Mouse (Mus musculus) urinary bladder, postnatal 36 days (tissue): ENCODE results near the gene Actn4.
"Not testable (repeated sequence)": the region's sequence is repeated elsewhere in the genome, so short reads cannot be mapped to it uniquely, and the experiment has no call there.

Experiments
- DNase-seq, 2 experiments: peaks; one replicate each; pipeline ENCODE4 v3.0.0; 2022; ENCODE audit warnings: low spot score in 2 of 2, mixed read lengths in 1 of 2

Actn4 gene

GRCm38 (mm10) chr7:28888701-28889161 lies 73.4 kb downstream of the Actn4 start:
- no peak for DNase-seq

DNA sequence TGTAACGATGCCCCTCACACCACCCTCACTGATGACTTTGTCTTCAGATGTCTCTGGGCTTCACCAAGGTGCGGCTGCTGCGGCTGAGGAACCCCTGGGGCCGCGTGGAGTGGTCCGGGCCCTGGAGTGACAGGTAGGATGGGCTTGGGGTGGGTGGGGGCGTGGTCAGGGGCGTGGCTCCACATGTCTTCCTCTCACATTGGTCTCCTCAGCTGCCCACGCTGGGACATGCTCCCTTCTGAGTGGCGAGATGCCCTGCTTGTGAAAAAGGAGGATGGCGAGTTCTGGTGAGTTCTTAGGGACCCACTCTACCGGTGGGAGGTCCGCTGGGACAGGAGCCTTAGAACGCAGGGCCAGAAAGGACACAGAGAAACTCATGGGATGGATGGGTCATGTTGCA lies 75.7 kb downstream of the Actn4 start:
- DNase-seq, result no peak

DNA sequence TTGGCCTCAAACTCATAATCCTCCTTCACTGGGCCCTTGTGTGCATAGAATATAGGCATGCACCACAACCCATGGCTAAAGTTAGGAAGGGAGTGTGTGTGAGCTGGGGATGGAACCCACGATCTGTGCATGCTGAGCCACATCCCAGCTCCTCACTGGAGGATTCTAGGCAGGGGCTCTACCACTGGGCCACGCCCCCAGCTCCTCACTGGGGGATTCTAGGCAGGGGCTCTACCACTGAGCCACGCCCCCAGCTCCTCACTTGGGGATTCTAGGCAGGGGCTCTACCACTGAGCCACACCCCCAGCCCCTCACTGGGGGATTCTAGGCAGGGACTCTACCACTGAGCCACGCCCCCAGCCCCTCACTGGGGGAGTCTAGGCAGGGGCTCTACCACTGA lies 78.4 kb downstream of the Actn4 start:
- not testable (repeated sequence) for DNase-seq

DNA sequence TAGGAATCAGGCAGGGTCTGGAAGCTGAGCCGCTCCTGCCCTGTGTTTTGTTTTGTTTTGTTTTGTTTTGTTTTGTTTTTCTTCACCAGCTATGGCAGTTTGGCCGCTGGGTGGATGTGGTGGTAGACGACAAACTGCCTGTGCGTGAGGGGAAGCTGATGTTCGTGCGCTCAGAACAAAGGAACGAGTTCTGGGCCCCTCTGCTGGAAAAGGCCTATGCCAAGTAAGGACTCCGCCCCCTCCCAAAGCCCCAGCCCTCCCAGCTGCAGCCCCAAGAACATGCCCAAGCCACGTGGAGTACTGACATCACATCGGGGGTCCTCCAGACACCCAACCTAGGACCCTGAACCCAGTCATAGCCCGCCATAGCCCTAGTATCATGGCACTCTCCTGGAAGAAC lies 79.1 kb downstream of the Actn4 start:
- no peak for DNase-seq

DNA sequence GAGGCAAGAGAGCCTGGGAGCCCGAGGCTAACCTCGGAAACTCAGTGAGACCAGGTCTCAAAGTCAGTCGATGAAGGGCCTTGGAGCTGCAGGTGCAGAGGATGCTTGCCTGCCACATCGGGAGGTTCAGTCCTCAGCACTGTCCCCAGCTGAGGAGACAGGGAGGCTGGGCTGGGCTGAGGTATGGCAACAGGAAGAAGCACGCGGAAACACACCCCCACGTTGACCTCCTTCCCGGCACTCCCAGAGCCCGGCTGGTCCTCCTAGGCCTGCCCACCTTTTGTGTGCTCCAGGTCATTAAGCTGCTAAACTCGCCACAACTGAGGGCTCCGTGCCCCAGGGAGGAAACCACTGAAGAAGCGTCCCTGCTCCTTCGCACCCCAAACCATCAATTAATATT lies 80.9 kb downstream of the Actn4 start, which contains the start of gene Capn12:
Capn12 (plus strand) TSS at position 224 of the 400 bp plus-strand sequence.
- no peak for DNase-seq

GRCm38 (mm10) chr7:28880554-28880953 lies 81.6 kb downstream of the Actn4 start:
- DNase-seq, result no peak

GRCm38 (mm10) chr7:28879606-28880005 lies 82.5 kb downstream of the Actn4 start:
- DNase-seq, result no peak

DNA sequence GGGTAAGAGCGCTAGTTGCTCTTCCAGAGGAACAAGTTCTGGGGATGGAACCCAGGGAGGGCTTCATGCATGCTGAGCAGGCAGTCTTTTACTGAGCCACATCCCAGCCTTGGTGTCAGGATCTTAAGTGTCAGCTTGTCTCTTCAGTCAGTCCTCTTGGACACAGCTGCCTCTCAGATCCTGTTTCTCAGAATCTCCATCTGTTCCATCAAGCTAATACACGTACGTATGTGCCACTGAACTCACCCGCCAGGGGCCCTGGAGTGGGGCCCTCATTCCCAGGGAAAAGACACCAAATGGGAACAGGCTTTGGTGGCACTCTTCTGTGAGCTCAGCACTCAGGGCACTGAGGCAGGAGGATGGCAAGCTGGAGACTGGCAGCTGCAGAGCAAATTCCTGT lies 84.3 kb downstream of the Actn4 start:
- DNase-seq, result no peak

DNA sequence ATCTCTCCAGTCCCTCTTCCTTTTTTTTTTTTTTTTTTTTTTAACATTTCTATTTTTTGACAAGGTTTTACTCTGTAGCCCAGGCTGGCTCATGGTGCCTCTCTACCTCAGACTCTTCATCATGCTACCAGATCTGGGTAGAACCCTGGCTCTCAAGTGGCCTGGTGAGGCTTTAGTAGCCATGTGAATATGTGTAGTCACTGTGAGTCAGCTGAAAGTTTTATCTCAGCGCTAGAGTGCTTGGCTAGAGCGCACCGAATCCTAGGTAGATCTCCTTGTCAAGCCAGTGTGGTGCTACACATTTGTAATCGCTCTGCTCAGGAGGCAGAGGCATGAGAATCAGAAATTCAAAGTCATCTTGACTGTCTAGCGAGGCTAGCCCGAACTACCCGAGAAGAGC lies 85.0 kb downstream of the Actn4 start:
- no peak for DNase-seq

DNA sequence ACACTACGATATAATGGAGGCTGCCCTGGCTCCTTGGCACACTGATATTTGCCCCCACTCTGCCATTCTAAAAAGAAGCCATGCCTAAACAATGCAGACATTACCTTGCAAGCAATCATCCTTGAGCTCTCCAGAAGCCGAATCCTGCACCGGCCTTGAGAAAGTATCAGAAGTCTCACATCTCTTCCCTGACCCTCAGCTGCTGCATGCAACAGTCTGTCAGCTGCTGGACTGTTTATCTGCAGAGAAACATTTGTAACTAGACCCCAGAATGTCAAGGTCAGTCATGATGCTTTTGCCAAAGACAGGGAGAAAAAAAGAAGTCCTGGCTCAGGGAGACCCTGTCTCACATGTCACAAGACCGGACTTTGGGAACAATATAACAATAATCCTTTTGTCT lies 86.0 kb downstream of the Actn4 start:
- no peak for DNase-seq

DNA sequence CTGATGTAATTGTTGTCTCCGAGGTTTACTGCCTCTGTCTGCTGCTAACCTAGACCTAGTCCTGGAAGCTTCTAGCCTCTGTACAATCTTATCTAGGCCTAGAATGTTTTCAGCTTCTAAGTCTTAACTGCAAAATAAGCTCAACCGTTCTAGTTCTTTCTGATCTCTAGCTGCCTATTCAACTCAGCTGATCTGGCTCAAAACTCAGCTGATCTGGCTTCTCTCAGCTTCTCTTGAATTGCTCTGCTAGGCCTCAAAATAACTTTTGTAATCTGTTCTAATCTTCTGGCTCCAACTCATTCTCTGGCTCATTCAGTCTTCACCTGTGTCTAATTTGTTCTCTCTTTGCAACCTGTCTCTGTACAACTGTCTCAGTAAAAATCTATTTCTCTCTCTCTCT lies 87.6 kb downstream of the Actn4 start:
- no peak for DNase-seq

DNA sequence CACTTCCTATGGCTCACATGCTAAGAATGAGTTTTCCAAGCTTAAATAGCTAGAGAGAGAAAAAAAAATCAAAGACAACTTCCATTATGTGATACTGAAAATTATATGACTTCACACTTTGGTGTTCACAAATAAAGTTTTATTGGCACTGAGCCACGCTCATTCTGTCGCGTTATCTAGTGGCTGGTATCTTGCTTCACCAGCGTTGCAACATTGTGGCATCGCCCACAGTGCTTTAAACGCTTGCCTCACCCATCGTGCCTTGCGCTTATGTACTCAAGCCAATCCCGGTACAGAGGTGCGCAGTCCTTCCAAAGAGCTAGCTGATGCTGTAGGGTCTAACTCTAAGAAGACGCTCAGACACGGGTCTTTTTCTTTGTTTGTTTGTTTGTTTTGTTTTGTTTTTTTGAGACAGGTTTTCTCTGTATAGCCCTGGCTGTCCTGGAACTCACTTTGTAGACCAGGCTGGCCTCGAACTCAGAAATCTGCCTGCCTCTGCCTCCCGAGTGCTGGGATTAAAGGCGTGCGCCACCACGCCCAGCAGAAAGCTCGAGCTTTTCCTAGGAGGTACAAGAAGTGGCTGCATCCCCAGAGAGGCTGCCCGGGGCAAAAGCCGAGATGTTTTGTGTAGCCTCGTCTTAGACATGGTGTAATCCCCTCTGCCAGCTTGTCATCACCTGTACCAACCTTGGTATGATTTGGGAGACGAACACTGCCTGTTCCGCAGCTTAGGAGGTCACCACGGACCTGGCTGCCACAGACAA lies 91.1 kb downstream of the Actn4 start:
- no peak for DNase-seq

DNA sequence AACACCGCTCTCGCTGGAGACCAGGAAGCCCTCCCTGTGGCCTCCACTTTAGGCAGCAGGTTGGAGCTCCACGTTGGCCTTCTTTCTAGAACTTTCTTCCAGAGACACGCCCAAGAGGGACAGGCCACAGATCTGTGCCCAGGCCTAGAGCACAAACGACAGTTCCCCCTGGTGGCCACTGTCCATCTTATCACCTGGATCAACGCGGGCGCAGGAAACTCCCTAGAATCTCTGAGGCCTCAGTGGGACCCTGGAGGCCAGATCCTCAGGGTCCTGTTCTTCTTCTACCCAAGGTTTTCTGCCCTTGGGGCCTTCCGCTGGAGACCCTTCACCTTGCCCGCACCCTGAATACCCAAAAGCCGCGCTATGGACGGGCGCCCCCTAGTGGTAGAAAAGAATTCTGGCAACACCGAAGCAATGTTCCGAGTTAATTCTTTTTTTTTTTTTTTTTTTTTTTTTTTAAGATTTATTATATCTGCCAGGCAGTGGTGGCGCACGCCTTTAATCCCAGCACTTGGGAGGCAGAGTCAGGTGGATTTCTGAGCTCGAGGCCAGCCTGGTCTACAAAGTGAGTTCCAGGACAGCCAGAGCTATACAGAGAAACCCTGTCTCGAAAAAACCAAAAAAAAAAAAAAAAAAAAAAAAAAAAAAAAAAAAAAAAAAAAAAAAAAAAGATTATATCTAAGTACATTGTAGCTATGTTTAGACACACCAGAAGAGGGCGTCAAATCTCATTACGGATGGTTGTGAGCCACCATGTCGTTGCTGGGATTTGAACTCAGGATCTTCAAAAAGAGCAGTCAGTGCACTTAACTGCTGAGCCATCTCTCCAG lies 94.4 kb downstream of the Actn4 start:
- peak; percentile 68 to 73 for DNase-seq

DNA sequence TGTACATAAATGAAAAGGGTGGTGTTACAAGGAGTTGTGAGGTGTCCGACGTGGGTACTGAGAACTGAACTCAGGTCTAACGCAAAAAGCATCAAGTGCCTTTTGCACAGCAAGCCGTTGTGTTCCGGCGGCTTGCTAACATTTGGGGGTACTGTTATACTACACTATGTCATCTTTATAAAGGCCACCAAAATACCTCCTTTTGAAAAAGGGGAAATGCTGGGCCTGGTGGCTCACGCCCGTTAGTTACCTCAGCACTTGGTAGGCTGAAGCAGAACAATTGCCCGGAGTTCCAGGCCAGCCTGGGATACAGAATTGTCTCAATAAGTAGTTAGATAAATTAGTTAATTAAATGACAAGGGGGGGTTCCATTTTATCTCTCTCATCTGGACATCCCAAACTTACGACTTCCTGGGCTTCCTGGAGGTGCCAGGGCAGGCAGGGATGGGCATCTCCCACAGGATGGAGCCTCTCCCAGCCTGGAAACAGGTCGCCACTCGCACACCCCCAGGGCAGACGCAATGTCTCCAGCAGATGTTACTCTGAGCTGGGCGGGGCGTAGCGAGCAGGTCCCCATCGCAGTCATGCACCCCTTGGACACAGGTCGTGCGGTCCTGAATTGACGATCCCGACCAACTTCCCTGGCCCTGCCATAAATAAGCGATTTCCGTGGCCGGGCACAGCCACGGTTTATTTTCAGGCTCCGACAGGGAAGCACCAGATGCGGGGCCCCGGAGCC lies 95.2 kb downstream of the Actn4 start:
- DNase-seq, result no peak

DNA sequence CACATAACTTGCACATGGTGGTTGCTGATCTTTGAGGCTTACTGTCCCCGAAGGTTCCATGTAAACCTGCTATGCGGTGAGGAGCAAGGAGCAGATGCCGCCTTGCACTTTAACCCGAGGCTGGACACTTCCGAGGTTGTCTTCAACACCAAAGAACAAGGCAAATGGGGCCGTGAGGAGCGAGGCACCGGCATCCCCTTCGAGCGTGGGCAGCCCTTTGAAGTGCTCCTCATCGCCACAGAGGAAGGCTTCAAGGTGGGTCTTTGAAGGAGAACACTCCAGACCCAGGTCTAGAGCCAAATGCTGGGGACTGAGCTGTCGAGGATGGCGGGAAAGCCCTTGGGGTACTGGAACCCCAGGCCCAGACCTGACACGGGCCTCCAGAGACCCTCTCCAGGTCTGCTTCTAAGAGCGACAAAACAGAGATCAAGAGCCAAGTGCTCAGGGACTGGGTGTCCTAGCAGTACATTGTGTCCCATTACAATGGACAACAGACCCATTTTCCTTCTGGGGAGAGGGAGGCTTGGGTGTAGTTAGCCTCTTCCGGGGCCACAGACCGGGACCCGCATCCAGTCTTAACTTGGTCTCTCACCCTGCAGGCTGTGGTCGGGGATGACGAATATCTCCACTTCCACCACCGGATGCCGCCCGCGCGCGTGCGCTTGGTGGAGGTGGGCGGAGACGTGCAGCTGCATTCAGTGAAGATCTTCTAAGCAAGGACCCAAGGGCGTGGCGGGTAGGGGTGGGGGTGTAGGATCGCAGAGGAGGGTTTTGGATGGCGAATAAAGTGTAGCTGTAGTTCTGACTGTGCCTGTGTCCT lies 96.4 kb downstream of the Actn4 start:
- DNase-seq, result peak; percentile 78 to 84

GRCm38 (mm10) chr7:28864288-28864750 lies 97.8 kb downstream of the Actn4 start:
- DNase-seq, result no peak

DNA sequence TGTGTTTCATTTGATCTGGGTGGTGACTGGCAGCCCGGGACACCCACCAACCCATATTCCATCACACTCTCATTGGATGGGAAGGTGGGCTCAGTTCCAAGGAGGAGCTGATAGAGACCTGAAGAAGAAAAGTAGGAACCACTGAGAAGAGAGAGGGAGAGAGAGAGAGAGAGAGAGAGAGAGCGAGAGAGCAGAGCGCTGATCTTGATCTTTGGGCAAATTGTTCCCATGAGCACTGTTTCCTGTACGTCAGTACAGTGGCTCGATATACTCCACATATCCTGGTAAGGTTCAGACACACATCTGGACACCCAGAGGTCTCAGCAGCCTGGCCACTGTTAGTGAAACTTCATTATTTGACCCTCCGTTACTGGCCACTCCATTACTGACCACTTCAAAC lies 98.6 kb downstream of the Actn4 start, which contains the start of gene Lgals7:
Lgals7 (plus strand) TSS at position 314 of the 400 bp plus-strand sequence.
- no peak for DNase-seq

DNA sequence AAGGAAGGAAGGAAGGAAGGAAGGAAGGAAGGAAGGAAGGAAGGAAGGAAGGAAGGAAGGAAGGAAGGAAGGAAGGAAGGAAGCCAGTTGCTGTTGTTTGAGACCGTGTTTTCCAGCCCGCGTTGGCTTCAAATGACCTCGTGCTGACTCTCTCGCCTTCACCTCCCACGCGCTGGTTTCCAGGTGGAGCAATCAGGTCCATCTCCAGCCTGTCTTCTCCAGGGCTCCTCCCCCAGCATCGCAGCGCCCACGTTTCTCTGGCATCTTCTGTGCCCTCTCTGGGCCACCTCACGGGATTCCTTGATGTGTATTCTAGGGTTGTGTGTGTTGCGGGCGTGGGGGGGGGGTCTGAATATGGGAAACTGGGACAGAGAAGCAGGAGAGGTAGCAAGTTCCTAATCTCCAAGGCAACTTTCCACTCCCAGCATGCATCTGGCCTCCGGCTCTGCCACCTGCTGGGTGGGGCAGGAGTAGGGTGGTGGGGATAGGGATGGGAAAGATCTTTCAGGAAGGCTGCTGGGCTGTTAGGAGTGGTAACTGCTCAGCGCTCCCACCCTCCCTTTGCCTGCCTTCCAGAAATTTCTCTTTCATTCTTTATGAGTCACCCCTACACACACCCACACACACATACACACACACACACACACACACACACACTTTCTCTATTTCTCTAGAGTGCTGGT lies 99.2 kb downstream of the Actn4 start:
- peak in 1 of 2 experiments; percentile 24 for DNase-seq

- DNase-seq, result no peak
Measured at GRCm38 (mm10) chr7:28860898-28861297, 101.2 kb downstream of the Actn4 start.

DNA sequence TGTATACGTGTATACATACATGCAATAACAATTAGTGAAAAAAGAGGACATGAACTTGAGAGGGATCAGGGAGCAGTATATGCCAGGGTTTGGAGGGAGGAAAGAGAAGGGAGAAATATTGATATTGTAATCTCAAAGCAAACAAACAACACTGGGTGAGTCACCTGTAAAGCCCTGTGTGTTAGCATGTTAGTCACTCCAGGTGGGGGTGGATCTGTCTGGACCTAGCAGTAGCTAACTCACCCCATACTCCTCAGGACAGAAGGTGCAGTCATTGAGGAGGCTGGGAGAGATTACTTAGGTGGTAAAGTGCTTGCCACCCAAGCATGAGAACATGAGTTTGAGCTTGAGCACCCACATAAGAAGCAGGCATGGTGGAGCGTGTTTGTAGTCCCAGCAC lies 102.2 kb downstream of the Actn4 start:
- DNase-seq, result no peak
